Mouse (Mus musculus) hindbrain, embryonic 15.5 days (tissue): ENCODE data around the gene Myo6. TPM values are rescaled to one million over a fixed set of nuclear protein-coding genes. Genes with fewer than 3 reads are reported as not detected.

Experiments used
- ATAC-seq: fragments of 200-750 bp; cut with Nextera tagmentation; 2 replicates; pipeline ENCODE4 v1.8.0; 2017; ENCODE audit warnings: low read depth, moderate number of reproducible peaks, moderate TSS enrichment; ENCODE audit not compliant: low FRiP score
- H3K27ac ChIP-seq: fragments of 300-500 bp; sonication (generic); replicated peaks from 2 replicates; pipeline ENCODE4 v1.5.1; 2015; ENCODE audit warnings: mild to moderate bottlenecking, inconsistent platforms
- H3K27me3 ChIP-seq: fragments of 300-500 bp; sonication (generic); 2 replicates; pipeline ENCODE4 v1.6.1; 2015; ENCODE audit warnings: control low read depth, inconsistent platforms
- H3K36me3 ChIP-seq: fragments of 300-500 bp; sonication (generic); 2 replicates; pipeline ENCODE4 v1.6.1; 2015; ENCODE audit warnings: control low read depth, inconsistent platforms
- H3K4me1 ChIP-seq: fragments of 300-500 bp; sonication (generic); replicated peaks from 2 replicates; pipeline ENCODE4 v1.6.1; 2015; ENCODE audit warnings: control low read depth, inconsistent platforms
- H3K4me2 ChIP-seq: fragments of 300-500 bp; sonication (generic); 2 replicates; pipeline ENCODE4 v1.6.1; 2015; ENCODE audit warnings: moderate library complexity, mild to moderate bottlenecking, inconsistent platforms
- H3K4me3 ChIP-seq: fragments of 300-500 bp; sonication (generic); 2 replicates; pipeline ENCODE4 v1.5.1; 2015; ENCODE audit warnings: mild to moderate bottlenecking, inconsistent platforms
- H3K9ac ChIP-seq: fragments of 300-500 bp; sonication (generic); 2 replicates; pipeline ENCODE4 v1.6.1; 2015; ENCODE audit warnings: inconsistent platforms
- H3K9me3 ChIP-seq: fragments of 300-500 bp; sonication (generic); 2 replicates; pipeline ENCODE4 v1.6.1; 2016; ENCODE audit warnings: control low read depth, inconsistent platforms
- WGBS: fragments of 180-500 bp; shearing (Covaris S2); methylation state at CpG from one replicate; pipeline ENCODE4 v1.1.7; 2015; 5-methylcytosine and 5-hydroxymethylcytosine counted together
- polyA plus RNA-seq: library from polyadenylated mRNA; unstranded; fragments of >200 nt; fragmentation: Nextera tagmentation; extraction: Ambion mirVana; gene quantifications from 2 replicates; pipeline ENCODE4 v1.2.1, GENCODE M21; 2015

Gene Myo6
- polyA plus RNA-seq, 1 experiment from 2014 or later = 20.9 TPM

DNA sequence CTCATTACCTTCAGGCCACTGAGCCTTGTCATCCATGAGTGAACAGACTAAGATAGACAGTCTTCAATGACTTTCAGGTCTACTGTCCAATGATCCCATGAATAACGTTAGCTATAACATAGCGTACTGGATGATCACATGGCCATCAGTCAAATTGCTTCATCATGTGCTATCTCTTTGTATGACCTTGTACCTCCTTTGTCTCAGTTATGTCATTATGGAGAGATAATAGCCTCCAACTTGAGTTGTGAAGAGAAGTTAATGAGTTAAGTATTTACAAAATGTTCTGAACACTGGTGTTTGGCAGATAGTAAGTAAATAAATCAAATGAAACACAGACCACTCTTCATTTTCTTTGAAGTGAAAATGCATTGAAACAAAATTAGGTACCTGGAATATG is 91.7 kb downstream of the Myo6 start:
- H3K4me3 ChIP-seq = no peak overlapping the region
- WGBS = 85% methylated on average over 2 of the region's 2 CpGs
- H3K4me1 ChIP-seq = no peaks in the 10 kb centered on the region
- H3K36me3 ChIP-seq = no peaks in the 10 kb centered on the region
- no peaks in the 10 kb centered on the region for H3K9me3 ChIP-seq
- no peak overlapping the region for H3K4me2 ChIP-seq
- no peak overlapping the region for H3K27ac ChIP-seq
- H3K27me3 ChIP-seq = no peaks in the 10 kb centered on the region
- no peak for ATAC-seq
- no peak overlapping the region for H3K9ac ChIP-seq

DNA sequence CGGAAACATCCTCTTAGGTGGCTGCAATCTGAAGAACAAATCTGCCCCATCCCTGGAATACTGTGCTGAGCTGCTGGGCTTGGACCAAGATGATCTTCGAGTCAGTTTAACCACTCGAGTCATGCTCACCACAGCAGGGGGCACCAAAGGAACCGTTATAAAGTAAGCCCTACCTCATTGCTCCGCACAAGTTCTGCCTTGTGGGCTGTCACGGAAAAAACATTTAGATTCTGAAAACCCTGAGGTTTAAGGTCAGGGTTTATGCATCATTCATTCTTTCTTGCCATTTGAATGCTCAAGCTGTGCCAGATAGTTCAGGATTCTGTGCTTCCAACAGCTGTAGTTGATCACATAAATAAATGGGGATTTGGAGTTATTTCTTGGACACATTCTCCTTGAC is 93.6 kb downstream of the Myo6 start:
- Histone ChIP-seq H3K36me3 (no peaks in the 10 kb centered on the region), H3K4me2 (no peak overlapping the region), H3K4me3 (no peak overlapping the region), H3K9me3 (no peaks in the 10 kb centered on the region), H3K9ac (no peak overlapping the region), H3K4me1 (no peaks in the 10 kb centered on the region), H3K27ac (no peak overlapping the region), H3K27me3 (no peaks in the 10 kb centered on the region)
- 65% methylated on average over 6 of the region's 6 CpGs for WGBS
- no peak for ATAC-seq

DNA sequence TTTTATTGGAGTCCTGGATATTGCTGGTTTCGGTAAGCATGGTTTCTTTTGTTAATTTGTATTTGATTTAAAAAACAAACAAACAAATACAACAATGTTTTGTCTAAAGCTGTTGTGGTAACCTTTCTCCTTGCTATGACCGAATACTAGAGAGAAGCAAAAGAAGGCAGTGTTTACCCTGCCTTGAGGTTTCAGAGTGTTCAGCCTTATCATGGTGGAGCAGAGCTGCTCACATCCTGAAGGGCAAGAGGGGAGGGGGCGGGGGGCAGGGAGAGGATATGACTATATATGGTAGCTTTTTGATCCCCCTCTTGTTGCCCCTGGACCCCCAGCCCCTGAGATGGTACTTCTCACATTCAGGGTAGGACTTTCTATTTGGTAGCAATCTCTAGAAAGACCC is 96.1 kb downstream of the Myo6 start:
- Histone ChIP-seq H3K27me3 (no peaks in the 10 kb centered on the region), H3K4me3 (no peak overlapping the region), H3K4me1 (no peaks in the 10 kb centered on the region), H3K4me2 (no peak overlapping the region), H3K36me3 (no peaks in the 10 kb centered on the region), H3K9ac (no peak overlapping the region), H3K9me3 (no peaks in the 10 kb centered on the region), H3K27ac (no peak overlapping the region)
- no peak for ATAC-seq
- 82% methylated on average over 3 of the region's 3 CpGs for WGBS

DNA sequence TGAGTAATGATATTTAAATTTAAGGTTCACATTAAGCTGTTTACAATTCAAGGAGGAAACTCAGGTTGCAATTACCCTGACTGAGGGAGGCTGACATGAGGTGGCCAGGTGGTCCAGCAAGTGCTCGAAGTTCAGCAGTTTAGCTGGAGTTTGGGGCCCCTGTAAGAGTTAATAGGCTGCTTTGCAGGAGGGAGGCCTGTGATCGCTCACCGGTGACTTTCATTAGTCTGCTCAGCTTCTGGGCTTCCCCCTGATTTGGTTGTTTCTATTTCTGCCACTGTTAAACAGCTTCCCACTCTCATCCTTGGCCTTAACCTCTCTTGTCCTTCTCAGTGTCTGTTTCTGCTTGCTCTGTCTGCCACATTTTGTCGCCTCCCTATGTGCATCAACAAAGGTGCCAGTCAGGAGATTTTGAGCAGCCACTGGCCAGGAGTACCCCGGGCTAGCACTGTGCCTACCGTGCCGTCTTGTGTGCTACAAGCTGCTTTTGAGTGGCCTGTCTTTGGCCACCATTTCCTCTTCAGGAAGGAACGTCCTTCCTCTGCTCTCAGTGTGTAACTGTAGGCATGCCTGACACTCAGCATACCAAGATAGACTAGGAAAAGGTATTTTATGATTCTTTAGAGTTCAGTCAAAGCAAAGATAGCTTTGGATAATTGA is 97.7 kb downstream of the Myo6 start:
- ATAC-seq = no peak
- 62% methylated on average over 8 of the region's 8 CpGs for WGBS
- no peaks in the 10 kb centered on the region for H3K36me3 ChIP-seq

DNA sequence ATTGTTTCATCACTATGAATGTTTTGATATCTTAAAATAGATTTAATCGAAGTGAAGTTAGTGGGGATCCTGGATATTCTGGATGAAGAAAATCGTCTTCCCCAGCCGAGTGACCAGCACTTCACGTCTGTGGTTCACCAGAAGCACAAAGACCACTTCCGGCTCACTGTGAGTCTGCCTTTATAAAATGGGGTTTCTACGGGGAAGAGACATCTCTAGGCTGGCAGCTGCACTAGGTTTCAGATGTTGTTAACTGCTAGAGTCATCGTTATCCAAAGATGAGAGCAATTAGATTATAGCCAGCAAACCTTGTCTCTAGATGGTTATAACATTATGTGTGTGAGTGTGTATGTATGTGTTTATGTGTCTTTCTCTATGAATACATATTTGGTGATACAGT is 101.3 kb downstream of the Myo6 start:
- 87% methylated on average over 7 of the region's 7 CpGs for WGBS
- Histone ChIP-seq H3K27ac (no peak overlapping the region), H3K4me3 (no peak overlapping the region), H3K9ac (no peak overlapping the region), H3K4me1 (no peaks in the 10 kb centered on the region), H3K36me3 (no peaks in the 10 kb centered on the region), H3K27me3 (no peaks in the 10 kb centered on the region), H3K4me2 (no peak overlapping the region), H3K9me3 (no peaks in the 10 kb centered on the region)
- no peak for ATAC-seq

More for the DNA sequence above, 97.7 kb downstream of the Myo6 start:
- Histone ChIP-seq H3K4me1 (no peaks in the 10 kb centered on the region), H3K4me2 (no peak overlapping the region), H3K9ac (no peak overlapping the region), H3K27ac (no peak overlapping the region), H3K4me3 (no peak overlapping the region), H3K27me3 (no peaks in the 10 kb centered on the region), H3K9me3 (no peaks in the 10 kb centered on the region)

DNA sequence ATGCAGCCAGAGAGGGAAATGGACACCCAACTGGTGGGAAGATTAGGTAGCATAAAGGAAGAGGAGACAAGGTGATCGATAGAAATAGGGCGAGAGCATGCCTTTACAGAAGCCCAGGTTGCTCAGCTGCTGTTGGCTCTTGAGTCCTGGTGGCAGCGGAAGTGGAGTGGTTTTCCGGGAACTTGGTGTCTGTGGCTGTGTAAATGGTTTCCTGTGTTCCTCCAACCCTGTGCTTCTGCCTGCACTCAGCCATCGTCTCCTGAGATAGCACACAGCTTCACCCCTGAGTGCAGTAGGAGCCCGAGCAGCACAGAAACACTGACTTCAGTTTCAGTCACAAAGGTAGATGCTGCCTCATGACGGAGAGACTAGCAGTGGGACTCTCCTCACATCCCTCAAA is 101.7 kb downstream of the Myo6 start:
- 90% methylated on average over 7 of the region's 7 CpGs for WGBS
- no peak overlapping the region for H3K9ac ChIP-seq
- H3K4me1 ChIP-seq = no peaks in the 10 kb centered on the region
- H3K4me2 ChIP-seq = no peak overlapping the region
- ATAC-seq = no peak
- H3K36me3 ChIP-seq = no peaks in the 10 kb centered on the region
- no peaks in the 10 kb centered on the region for H3K9me3 ChIP-seq
- H3K4me3 ChIP-seq = no peak overlapping the region
- no peaks in the 10 kb centered on the region for H3K27me3 ChIP-seq
- no peak overlapping the region for H3K27ac ChIP-seq

DNA sequence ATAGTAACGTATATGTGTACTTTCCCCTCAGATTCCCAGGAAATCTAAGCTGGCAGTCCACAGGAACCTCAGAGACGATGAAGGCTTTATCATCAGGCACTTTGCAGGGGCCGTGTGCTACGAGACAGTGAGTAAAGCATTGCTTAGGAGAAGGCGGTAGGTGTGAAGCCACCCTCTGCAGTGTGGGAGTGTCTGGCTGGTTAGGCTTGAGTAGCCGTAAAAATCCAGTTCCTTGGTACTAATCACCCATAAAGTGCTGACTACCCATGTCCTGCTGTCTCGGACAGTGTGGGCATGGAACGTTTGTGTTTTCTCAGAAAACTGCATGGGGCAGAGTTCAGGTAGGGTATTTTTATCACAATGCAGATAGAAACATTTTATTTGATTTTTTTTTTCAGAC is 104.8 kb downstream of the Myo6 start:
- no peak for ATAC-seq
- Histone ChIP-seq H3K4me1 (no peaks in the 10 kb centered on the region), H3K27ac (no peak overlapping the region), H3K27me3 (no peaks in the 10 kb centered on the region), H3K9ac (no peak overlapping the region), H3K9me3 (no peaks in the 10 kb centered on the region), H3K36me3 (no peaks in the 10 kb centered on the region), H3K4me2 (no peak overlapping the region), H3K4me3 (no peak overlapping the region)
- 76% methylated on average over 8 of the region's 8 CpGs for WGBS

DNA sequence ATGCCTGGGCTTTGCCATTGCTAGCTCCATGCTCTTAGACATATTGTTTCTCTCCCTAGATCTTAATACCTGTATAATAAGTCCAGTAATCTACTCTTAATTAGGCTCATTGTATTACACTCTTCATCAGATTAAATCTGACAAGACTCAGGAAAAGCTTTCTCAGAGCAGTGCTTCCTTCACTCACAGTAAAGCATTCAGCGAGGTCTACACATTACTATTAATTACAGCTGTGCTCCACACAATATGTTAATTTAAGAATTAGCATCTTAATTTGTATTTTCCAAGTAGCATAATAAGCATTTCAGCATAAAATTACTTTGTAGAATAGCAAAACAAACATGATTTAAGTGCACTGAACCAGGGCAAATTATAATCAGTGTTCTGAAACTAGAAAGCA is 108.1 kb downstream of the Myo6 start:
- ATAC-seq = no peak
- WGBS = 60% methylated on average over 1 of the region's 1 CpGs

DNA sequence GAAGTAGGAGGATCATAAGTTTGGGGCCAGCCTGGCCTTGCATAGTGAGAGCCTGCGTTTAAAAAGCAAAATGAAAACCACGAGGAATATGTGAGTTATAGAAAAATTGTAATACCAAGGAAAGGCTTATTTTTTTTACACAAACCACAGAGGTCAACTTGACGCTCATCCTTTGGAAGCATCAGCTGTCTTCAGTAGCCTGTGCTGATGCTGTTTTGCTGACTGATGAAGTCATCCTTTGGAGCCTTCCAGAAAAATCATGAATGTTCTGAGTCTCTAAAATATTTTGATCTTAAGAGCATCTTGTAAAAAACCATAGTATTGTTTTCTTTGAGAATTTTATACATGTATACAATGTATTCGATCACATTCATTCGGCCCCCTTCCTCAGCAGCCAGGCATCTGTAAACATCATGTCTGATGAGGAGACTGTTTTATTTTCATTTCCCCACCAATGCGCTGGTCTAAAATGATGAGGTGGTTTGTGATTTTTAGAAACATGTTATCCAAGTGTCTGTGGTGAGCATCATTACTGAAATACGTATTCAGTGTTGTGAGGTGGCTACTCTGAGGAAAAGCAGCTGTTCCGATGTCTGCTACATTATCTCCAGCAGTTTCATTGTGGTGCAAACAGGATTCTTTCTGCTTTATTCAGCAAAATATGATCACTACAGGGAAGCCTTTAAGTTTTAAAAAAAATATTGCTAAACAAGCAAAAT is 110.4 kb downstream of the Myo6 start:
- no peak overlapping the region for H3K4me2 ChIP-seq
- H3K27me3 ChIP-seq = no peaks in the 10 kb centered on the region
- no peak overlapping the region for H3K9ac ChIP-seq
- H3K4me3 ChIP-seq = no peak overlapping the region
- 84% methylated on average over 8 of the region's 8 CpGs for WGBS
- no peak for ATAC-seq
- H3K36me3 ChIP-seq = no peaks in the 10 kb centered on the region
- H3K27ac ChIP-seq = no peak overlapping the region
- H3K9me3 ChIP-seq = no peaks in the 10 kb centered on the region
- H3K4me1 ChIP-seq = no peaks in the 10 kb centered on the region

More for the DNA sequence above, 108.1 kb downstream of the Myo6 start:
- no peak overlapping the region for H3K4me2 ChIP-seq
- H3K27ac ChIP-seq = no peak overlapping the region
- no peaks in the 10 kb centered on the region for H3K9me3 ChIP-seq
- H3K4me3 ChIP-seq = no peak overlapping the region
- H3K9ac ChIP-seq = no peak overlapping the region
- no peaks in the 10 kb centered on the region for H3K36me3 ChIP-seq
- no peaks in the 10 kb centered on the region for H3K4me1 ChIP-seq
- H3K27me3 ChIP-seq = no peaks in the 10 kb centered on the region

DNA sequence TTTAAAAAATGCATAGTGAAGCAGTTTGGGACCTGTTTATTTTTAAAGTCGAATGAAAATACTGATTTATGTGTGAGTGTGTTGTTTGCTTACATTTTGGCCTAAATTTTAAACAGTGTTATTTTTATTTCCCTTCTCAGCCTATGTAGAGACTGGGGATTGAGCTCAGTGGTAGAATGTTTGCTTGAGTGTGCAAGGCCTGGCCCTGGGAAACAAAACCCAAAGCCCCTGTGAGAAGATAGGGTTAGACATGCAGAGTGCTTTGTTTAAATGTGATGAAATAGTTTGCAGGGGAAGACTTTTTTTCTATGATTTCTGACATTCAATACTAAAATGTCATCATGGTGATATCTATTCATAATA is 110.9 kb downstream of the Myo6 start:
- Histone ChIP-seq H3K9me3 (no peaks in the 10 kb centered on the region), H3K4me1 (no peaks in the 10 kb centered on the region)
- WGBS = 82% methylated on average over 1 of the region's 1 CpGs

DNA sequence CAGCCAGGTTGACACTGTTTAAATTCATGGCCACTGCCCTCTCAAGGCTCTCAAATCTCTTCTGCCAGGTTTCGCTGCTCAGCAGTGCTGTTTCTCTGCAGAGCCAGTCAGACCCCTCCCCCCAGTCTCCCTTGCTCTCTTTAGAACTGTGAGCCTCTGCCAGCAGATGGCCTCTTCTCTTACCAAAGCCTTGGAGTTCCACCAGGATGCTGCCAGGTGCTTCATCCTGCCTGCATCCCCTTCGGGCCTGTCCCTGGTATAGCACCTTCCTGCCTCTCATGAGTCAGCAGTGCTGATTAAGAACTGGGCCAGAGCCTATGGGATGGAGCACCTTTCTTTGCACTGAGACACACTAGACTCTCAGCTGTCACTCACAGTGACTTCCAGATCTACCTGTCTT is 112.3 kb downstream of the Myo6 start:
- WGBS = 54% methylated on average over 2 of the region's 2 CpGs
- Histone ChIP-seq H3K27ac (no peak overlapping the region), H3K36me3 (no peaks in the 10 kb centered on the region), H3K9me3 (no peaks in the 10 kb centered on the region), H3K9ac (no peak overlapping the region), H3K27me3 (no peaks in the 10 kb centered on the region), H3K4me2 (no peak overlapping the region), H3K4me3 (no peak overlapping the region), H3K4me1 (no peaks in the 10 kb centered on the region)
- ATAC-seq = no peak

More for the DNA sequence above, 110.9 kb downstream of the Myo6 start:
- no peaks in the 10 kb centered on the region for H3K36me3 ChIP-seq
- H3K4me3 ChIP-seq = no peak overlapping the region
- no peak for ATAC-seq
- H3K4me2 ChIP-seq = no peak overlapping the region
- no peak overlapping the region for H3K27ac ChIP-seq
- H3K27me3 ChIP-seq = no peaks in the 10 kb centered on the region
- no peak overlapping the region for H3K9ac ChIP-seq

DNA sequence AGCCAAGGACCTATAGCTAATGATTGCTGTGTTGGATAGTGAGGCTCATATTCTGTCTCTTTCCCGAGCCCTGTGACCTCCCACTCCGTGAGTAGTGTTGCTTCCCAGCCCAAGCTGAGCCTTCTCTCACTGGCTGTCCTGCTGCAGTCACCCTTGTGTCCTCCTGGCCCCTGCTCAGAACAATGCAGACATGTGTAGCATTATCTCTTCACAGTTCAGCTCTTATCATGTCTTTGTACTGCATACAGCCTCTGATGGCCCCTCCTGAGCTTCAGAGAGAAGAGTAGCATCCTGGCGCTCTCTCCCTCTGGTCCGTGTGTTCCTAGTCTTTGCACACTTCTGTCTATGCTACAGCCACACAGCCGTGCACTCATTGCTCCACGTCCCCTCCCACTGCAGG is 112.9 kb downstream of the Myo6 start:
- no peaks in the 10 kb centered on the region for H3K9me3 ChIP-seq
- H3K36me3 ChIP-seq = no peaks in the 10 kb centered on the region
- no peak overlapping the region for H3K27ac ChIP-seq
- H3K27me3 ChIP-seq = no peaks in the 10 kb centered on the region
- no peak overlapping the region for H3K9ac ChIP-seq
- ATAC-seq = no peak
- no peaks in the 10 kb centered on the region for H3K4me1 ChIP-seq
- H3K4me2 ChIP-seq = no peak overlapping the region
- no peak overlapping the region for H3K4me3 ChIP-seq
- 76% methylated on average over 6 of the region's 6 CpGs for WGBS

DNA sequence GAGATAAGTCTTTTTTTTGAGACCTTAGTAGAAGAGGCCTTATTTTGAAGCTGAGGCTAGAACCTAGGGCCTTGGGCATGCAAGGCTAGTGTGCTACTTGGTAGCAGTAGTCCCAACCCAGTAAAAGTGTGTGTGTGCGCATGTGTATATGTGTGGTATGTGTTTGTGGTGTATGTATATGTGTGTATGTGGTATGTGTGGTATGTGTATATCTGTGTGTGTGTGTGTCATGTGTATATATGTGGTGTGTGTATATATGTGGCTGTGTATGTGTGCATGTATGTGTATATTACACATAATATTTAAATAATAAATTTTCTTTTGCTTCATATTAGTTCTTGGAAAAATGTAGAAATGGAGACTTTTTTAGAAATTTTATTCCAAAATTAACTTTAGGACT is 115.9 kb downstream of the Myo6 start:
- no peak overlapping the region for H3K27ac ChIP-seq
- H3K27me3 ChIP-seq = no peaks in the 10 kb centered on the region
- WGBS = 97% methylated on average over 1 of the region's 1 CpGs
- no peak for ATAC-seq
- H3K4me3 ChIP-seq = no peak overlapping the region
- H3K36me3 ChIP-seq = no peaks in the 10 kb centered on the region
- H3K4me2 ChIP-seq = no peak overlapping the region
- H3K9me3 ChIP-seq = no peaks in the 10 kb centered on the region
- H3K9ac ChIP-seq = no peak overlapping the region
- H3K4me1 ChIP-seq = no peaks in the 10 kb centered on the region
